Mouse (Mus musculus) bone marrow macrophage, adult 2 months (primary cell): ENCODE measurements at regions not wholly inside any gene's neighbourhood (a gene's known extent, or its start where the extent isn't known, plus 50 kb on each side); places are given as distances from the start of the nearest gene placed in this dataset.

Source experiments
- CTCF ChIP-seq: IDR thresholded peaks from 2 replicates; pipeline ENCODE4 v1.5.1; 2012; ENCODE audit warnings: low read depth, mild to moderate bottlenecking, low read length, moderate library complexity
- POLR2A ChIP-seq: IDR thresholded peaks from 2 replicates; pipeline ENCODE4 v1.6.1; 2012; ENCODE audit warnings: mild to moderate bottlenecking, low read depth, low read length, borderline replicate concordance

DNA sequence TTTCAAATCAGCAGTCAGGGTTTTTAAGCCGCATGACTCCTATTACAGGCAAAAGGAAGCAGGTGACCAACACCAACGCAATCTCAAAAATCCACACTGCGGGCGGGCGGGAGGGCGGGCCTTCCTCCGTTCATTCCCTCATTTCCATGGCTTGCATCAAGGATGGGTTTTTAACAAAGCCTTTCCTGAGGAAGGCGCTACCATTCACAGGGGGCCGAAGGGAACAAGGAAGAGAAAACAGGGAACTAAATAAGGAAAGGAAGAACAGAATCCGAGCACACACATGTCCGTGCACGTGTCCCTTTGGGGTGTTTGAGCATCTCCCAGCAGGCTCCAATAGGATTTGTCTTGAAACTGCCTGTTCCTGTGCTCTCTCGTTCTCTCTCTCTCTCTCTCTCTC lies 421.0 kb upstream of the Jarid2 start:
- TF ChIP-seq POLR2A (no peak), CTCF (no peak)
